Mouse (Mus musculus) Patski (cell line): Measurements from ENCODE around the gene Ttc28. TPM values are rescaled to one million over a fixed set of nuclear protein-coding genes. Genes with fewer than 3 reads are reported as not detected.

ENCODE experiments used
- ATAC-seq: fragments of 100-300 bp; one replicate; pipeline ENCODE4 v1.8.0; 2021
- CTCF ChIA-PET: fragments of 350-600 bp; sonication (Branson Sonifier 250); formaldehyde crosslinking; loops from one replicate; lab custom pipeline; 2022; ENCODE audit warnings: inconsistent platforms; lab: Charles Lee
- POLR2A ChIA-PET: fragments of 350-600 bp; sonication (Branson Sonifier 250); formaldehyde crosslinking; loops from one replicate; lab custom pipeline; 2022; ENCODE audit warnings: antibody characterized with exemption, inconsistent platforms; lab: Charles Lee
- DNase-seq: peaks from one replicate; pipeline ENCODE4 v3.0.0-alpha.2; 2011; ENCODE audit warnings: low read depth, low spot score
- H3K27me3 ChIP-seq: fragments of 371-371 bp; one replicate; pipeline ENCODE4 v1.5.1; 2021
- CTCF ChIP-seq: fragments of 100-300 bp; IDR thresholded peaks from one replicate; pipeline ENCODE4 v1.5.1; 2021
- in situ Hi-C: fragments of 300-500 bp; cut with MboI; formaldehyde crosslinking; loops from 3 replicates; pipeline ENCODE4 v1.11.1; 2018; ENCODE audit warnings: low pct_unique_long_range_greater_than_20kb, mixed read lengths
- polyA plus RNA-seq: library from polyadenylated mRNA; unstranded; gene quantifications from one replicate; pipeline ENCODE4 v1.2.3, GENCODE M21; 2021

The Ttc28 gene
- polyA plus RNA-seq, 1 experiment from 2014 or later: 9.0 TPM

GRCm38 (mm10) chr5:111000953-111001352 lies 121.3 kb downstream of the Ttc28 start:
- DNase-seq (no peak), ATAC-seq (no peak)
- in situ Hi-C loops: no loop called here
- CTCF ChIA-PET: interaction anchor here (0.9 to 1.1 kb wide), 3 partner anchors 10 to 14 kb away, joined by 3 read pairs; no protein-coding TSS in a partner anchor
- POLR2A ChIA-PET: no interaction called here
- peak; percentile 45 for TF ChIP-seq CTCF
- no peaks in the 10 kb centered on the region for H3K27me3 ChIP-seq

GRCm38 (mm10) chr5:111003220-111003619 lies 123.6 kb downstream of the Ttc28 start:
- ChIA-PET CTCF (interaction anchor here (1.3 kb wide), 1 partner anchor 16 kb away, joined by 4 read pairs; no protein-coding TSS in a partner anchor), POLR2A (interaction anchor here (0.8 kb wide), 1 partner anchor 9 kb away, joined by 3 read pairs; no protein-coding TSS in a partner anchor)
- H3K27me3 ChIP-seq: no peaks in the 10 kb centered on the region
- TF ChIP-seq CTCF: no peak
- DNase-seq (no peak), ATAC-seq (no peak)
- in situ Hi-C loops: no loop called here

GRCm38 (mm10) chr5:111003750-111004149 lies 124.1 kb downstream of the Ttc28 start:
- ATAC-seq (no peak), DNase-seq (no peak)
- ChIA-PET POLR2A (no interaction called here), CTCF (interaction anchor here (1.3 kb wide), 1 partner anchor 15 kb away, joined by 4 read pairs; no protein-coding TSS in a partner anchor)
- TF ChIP-seq CTCF: no peak
- in situ Hi-C loops: no loop called here
- H3K27me3 ChIP-seq: no peaks in the 10 kb centered on the region

GRCm38 (mm10) chr5:111006272-111007135 lies 126.9 kb downstream of the Ttc28 start:
- in situ Hi-C loops: no loop called here
- DNase-seq (no peak), ATAC-seq (no peak)
- ChIA-PET POLR2A (interaction anchor here (0.8 kb wide), 1 partner anchor 12 kb away, joined by 3 read pairs; no protein-coding TSS in a partner anchor), CTCF (interaction anchor here (0.7 to 1.7 kb wide), 2 partner anchors 11 kb away, joined by 3 read pairs; no protein-coding TSS in a partner anchor)
- no peak for TF ChIP-seq CTCF
- H3K27me3 ChIP-seq: no peaks in the 10 kb centered on the region

- in situ Hi-C loops: no loop called here
- DNase-seq (no peak), ATAC-seq (no peak)
- ChIA-PET POLR2A (interaction anchor here (0.8 to 1.0 kb wide), 2 partner anchors 11 to 19 kb away, joined by 3 read pairs; no protein-coding TSS in a partner anchor), CTCF (interaction anchor here (0.7 to 1.7 kb wide), 2 partner anchors 10 to 12 kb away, joined by 3 read pairs; no protein-coding TSS in a partner anchor)
- H3K27me3 ChIP-seq: no peaks in the 10 kb centered on the region
- TF ChIP-seq CTCF: no peak
These were observed 127.5 kb downstream of the Ttc28 start for GRCm38 (mm10) chr5:111007136-111007500.

GRCm38 (mm10) chr5:111007900-111008299 lies 128.3 kb downstream of the Ttc28 start:
- in situ Hi-C loops: no loop called here
- POLR2A ChIA-PET: interaction anchor here (1.0 kb wide), 2 partner anchors 15 to 19 kb away, joined by 3 to 4 read pairs; no protein-coding TSS in a partner anchor
- DNase-seq: no peak
- no peaks in the 10 kb centered on the region for H3K27me3 ChIP-seq
- ATAC-seq: no peak
- CTCF ChIA-PET: interaction anchor here (1.4 to 1.7 kb wide), 2 partner anchors 9 to 11 kb away, joined by 3 read pairs; no protein-coding TSS in a partner anchor
- no peak for TF ChIP-seq CTCF

- no peak for DNase-seq
- in situ Hi-C loops: no loop called here
- no peaks in the 10 kb centered on the region for H3K27me3 ChIP-seq
- ChIA-PET CTCF (interaction anchor here (1.4 to 1.7 kb wide), 2 partner anchors 9 to 12 kb away, joined by 3 read pairs; no protein-coding TSS in a partner anchor), POLR2A (interaction anchor here (1.0 kb wide), 2 partner anchors 14 to 18 kb away, joined by 3 to 4 read pairs; no protein-coding TSS in a partner anchor)
- ATAC-seq: no peak
- no peak for TF ChIP-seq CTCF
These were observed 128.8 kb downstream of the Ttc28 start for GRCm38 (mm10) chr5:111008431-111008830.

- H3K27me3 ChIP-seq: no peaks in the 10 kb centered on the region
- in situ Hi-C loops: no loop called here
- ATAC-seq: no peak
- TF ChIP-seq CTCF: no peak
- CTCF ChIA-PET: interaction anchor here (0.6 to 1.3 kb wide), 4 partner anchors 10 to 25 kb away, joined by 3 read pairs; no protein-coding TSS in a partner anchor
- no peak for DNase-seq
- POLR2A ChIA-PET: no interaction called here
These were observed 131.7 kb downstream of the Ttc28 start for GRCm38 (mm10) chr5:111011271-111011670.

- CTCF ChIA-PET: interaction anchor here (0.7 to 1.3 kb wide), 4 partner anchors 11 to 24 kb away, joined by 3 read pairs; no protein-coding TSS in a partner anchor
- POLR2A ChIA-PET: interaction anchor here (0.7 to 1.3 kb wide), 3 partner anchors 9 to 148 kb away, joined by 3 to 4 read pairs (median 4); no protein-coding TSS in a partner anchor
- no peak for ATAC-seq
- DNase-seq: no peak
- no peak for TF ChIP-seq CTCF
- H3K27me3 ChIP-seq: no peaks in the 10 kb centered on the region
- in situ Hi-C loops: no loop called here
These were observed 132.5 kb downstream of the Ttc28 start for GRCm38 (mm10) chr5:111012064-111012463.

GRCm38 (mm10) chr5:111012587-111012986 lies 133.0 kb downstream of the Ttc28 start:
- in situ Hi-C loops: no loop called here
- DNase-seq: no peak
- ATAC-seq: no peak
- ChIA-PET CTCF (interaction anchor here (0.9 to 1.3 kb wide), 4 partner anchors 11 to 19 kb away, joined by 3 read pairs; no protein-coding TSS in a partner anchor), POLR2A (interaction anchor here (0.7 to 1.3 kb wide), 3 partner anchors 10 to 148 kb away, joined by 3 to 4 read pairs (median 4); no protein-coding TSS in a partner anchor)
- no peak for TF ChIP-seq CTCF
- H3K27me3 ChIP-seq: no peaks in the 10 kb centered on the region
